Mouse (Mus musculus): ENCODE results near the gene 1700034J05Rik.

Gene 1700034J05Rik

GRCm38 (mm10) chr6:146949682-146950453 is 4.4 kb downstream of the 1700034J05Rik start:
- TF ChIP-seq GATA4 (IDR thresholded peaks at IDR 0.05; ENCODE audit: insufficient replicate concordance, low read length): no peak

DNA sequence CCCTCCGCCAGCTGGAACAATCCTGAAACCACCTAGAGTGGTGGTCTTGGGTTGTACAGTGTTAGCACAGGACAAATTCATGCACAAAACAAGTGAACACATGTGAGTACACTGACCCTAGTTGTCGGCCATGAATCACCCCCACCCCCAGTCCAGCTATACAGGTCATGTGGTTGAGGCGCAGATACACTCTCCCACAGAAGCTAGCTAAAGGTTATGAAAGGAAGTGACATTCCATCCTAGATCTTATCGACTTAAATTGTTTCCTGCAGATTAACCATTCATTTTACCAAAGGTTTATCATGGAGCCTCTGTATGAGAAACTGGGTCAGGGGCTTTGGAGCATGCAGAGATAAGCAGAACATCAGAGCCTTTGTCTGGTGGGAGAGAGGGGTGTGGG is 7.0 kb downstream of the 1700034J05Rik start:
- TF ChIP-seq GATA4 (IDR thresholded peaks at IDR 0.05; ENCODE audit: insufficient replicate concordance, low read length): no peak

DNA sequence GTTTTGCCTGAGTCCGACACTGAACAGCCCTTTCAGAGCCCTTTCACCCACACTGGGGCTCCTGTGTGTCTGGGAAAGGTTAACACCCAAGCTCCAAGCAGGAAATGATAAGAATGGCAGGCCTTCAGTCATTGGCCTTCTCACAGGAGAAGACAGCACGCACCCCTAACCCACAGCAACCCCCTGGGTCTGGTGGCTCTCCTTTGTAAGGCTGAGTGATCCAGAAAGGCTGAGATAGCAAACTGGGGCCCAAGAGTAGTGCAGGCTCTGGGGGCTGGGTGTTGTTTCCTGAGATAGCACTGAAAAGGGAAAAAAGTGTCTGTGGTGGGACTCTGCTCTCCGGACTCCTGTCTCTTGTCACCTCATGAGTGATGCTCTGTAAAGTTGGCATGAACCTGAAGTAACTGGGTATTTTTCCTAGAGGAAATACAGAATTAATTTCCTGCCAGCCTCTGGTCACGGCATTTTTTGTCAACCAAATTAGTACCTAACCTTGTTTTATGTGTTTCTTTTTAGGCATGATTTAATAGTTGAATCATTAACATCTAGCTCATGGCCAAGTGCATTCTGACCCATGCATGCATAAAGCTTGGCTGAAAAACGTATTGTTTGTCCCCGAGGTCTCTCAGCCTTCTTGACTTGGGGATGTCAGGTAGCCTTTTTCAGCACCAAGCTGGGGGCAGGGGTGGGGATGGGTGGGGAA is 7.7 kb downstream of the 1700034J05Rik start:
- no peak for TF ChIP-seq GATA4 (IDR thresholded peaks at IDR 0.05; ENCODE audit: insufficient replicate concordance, low read length)

GRCm38 (mm10) chr6:146944830-146945229 is 9.4 kb downstream of the 1700034J05Rik start:
- peak; percentile 34; the same call in 1 of the 2 replicates for TF ChIP-seq GATA4 (IDR thresholded peaks at IDR 0.05; ENCODE audit: insufficient replicate concordance, low read length)

- TF ChIP-seq GATA4 (IDR thresholded peaks at IDR 0.05; ENCODE audit: insufficient replicate concordance, low read length): no peak
Measured at GRCm38 (mm10) chr6:146944009-146944408, 10.2 kb downstream of the 1700034J05Rik start.

DNA sequence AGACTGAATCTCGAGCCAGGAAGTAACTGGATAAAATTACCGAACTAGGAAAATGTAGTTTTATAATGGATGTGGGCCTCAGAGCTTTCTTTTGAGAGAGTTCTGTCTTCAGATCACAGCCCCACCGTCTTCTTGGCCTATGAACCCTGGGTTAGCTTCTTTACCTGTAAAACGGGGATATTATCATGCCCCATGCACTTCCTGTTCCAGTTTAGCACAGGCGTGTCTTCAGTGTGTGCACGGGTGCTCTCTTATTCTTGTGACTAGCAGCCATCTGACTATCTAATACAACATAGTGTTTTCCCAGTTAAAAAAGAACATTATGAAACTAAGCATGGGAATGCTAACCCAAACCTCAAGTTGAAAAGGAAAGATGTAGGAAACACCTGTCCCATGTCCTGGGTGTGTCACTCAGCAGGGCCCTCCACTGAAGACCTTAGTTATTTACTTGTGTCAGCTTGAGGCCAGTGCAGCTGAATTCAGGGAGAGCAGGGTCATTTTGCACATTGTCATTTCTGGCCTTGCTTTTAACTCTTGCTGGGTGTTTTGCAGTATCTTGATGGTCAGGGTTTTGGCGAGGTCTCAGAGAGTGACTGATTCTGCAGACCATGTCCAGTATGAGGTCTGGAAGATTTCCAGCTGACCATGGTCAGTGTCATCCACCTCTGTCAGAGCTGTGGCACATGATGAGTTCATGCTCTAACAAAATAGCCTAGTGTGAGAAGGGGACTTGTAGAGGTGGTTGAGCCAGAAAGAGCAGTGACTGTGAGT is 12.5 kb downstream of the 1700034J05Rik start:
- no peak for TF ChIP-seq GATA4 (IDR thresholded peaks at IDR 0.05; ENCODE audit: insufficient replicate concordance, low read length)

GRCm38 (mm10) chr6:146939026-146939425 is 15.2 kb downstream of the 1700034J05Rik start:
- no peak for TF ChIP-seq GATA4 (IDR thresholded peaks at IDR 0.05; ENCODE audit: insufficient replicate concordance, low read length)

DNA sequence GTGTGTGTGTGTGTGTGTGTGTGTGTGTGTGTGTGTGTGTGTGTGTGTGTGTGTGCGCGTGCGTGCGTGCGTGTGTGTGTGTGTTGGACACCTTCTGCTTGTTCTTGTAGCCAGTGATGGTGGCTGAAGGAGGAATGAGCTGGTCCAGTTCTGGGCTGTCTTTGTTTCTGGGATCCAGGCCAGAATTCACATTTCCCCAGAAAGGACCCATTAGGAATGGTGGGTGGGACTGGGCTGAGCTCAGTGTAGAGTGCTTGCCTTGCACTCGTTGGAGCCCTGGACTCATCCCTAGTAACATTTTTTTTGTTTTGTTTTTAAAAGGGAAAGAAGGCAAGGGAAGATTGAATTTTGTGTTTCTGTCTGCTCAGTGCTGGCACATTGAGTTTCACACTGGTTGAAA is 18.3 kb downstream of the 1700034J05Rik start:
- TF ChIP-seq GATA4 (IDR thresholded peaks at IDR 0.05; ENCODE audit: insufficient replicate concordance, low read length): no peak

- 0 out of 2 replicates have a peak, but pooled peaks have one; percentile 46 for TF ChIP-seq GATA4 (IDR thresholded peaks at IDR 0.05; ENCODE audit: insufficient replicate concordance, low read length)
Measured at GRCm38 (mm10) chr6:146933123-146933522, 21.1 kb downstream of the 1700034J05Rik start.

GRCm38 (mm10) chr6:146929031-146929430 is 25.2 kb downstream of the 1700034J05Rik start:
- no peak for TF ChIP-seq GATA4 (IDR thresholded peaks at IDR 0.05; ENCODE audit: insufficient replicate concordance, low read length)

- TF ChIP-seq GATA4 (IDR thresholded peaks at IDR 0.05; ENCODE audit: insufficient replicate concordance, low read length): no peak
Measured at GRCm38 (mm10) chr6:146928108-146928507, 26.1 kb downstream of the 1700034J05Rik start.

DNA sequence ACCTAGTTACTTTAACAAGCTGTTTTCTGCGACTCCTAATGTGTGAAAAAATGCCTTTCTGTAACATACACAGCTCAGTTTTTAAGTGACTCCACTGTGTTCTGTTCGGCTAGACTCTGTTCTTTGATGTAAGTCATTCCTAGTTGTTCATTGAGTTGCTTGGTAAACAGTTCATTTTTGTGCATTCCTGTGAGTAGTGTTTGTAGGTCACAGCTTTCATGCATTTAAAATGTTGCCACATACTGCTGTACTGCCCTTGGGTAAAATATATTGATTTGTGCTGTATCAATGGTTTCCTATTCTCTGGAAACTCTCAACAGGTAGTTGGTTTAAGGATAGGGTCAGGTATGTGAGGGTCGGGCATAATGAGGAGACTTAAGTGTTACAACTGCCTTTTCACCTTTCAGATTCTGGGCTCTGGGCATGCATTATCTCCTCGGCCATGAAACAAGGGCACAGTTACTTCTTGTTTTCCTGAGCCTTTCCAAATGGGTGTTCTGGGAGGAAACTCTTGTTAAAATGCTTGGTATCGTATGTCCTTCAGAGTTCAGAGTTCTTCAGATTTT is 27.7 kb downstream of the 1700034J05Rik start:
- no peak for TF ChIP-seq GATA4 (IDR thresholded peaks at IDR 0.05; ENCODE audit: insufficient replicate concordance, low read length)

GRCm38 (mm10) chr6:146918341-146918740 is 35.9 kb downstream of the 1700034J05Rik start:
- no peak for TF ChIP-seq GATA4 (IDR thresholded peaks at IDR 0.05; ENCODE audit: insufficient replicate concordance, low read length)

DNA sequence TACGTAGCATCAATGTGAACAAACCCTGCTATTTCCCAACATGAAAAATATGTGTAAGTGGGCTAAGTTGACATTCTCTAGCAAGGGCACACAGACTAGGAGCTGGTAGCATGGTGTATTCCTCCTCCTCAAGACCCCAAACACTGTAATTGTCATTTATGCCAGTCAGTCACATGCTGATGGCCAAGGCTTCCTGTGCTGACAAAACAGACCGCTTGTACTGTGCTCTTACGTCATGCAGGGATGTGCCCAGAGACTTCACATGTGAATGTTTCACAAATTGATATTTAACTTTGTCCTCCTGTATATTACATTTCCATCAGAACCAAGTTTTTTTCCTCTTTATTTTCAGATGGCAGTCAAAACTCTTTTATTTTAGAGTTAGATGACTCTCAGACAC is 36.8 kb downstream of the 1700034J05Rik start:
- TF ChIP-seq GATA4 (IDR thresholded peaks at IDR 0.05; ENCODE audit: insufficient replicate concordance, low read length): no peak

- TF ChIP-seq GATA4 (IDR thresholded peaks at IDR 0.05; ENCODE audit: insufficient replicate concordance, low read length): no peak
Measured at GRCm38 (mm10) chr6:146915808-146916207, 38.4 kb downstream of the 1700034J05Rik start.

Data from liver, adult (tissue).